Mouse (Mus musculus) kidney, adult 2 months (tissue): ENCODE measurements at regions not wholly inside any gene's neighbourhood (a gene's known extent, or its start where the extent isn't known, plus 50 kb on each side); places are given as distances from the start of the nearest gene placed in this dataset.

ENCODE experiments used
- CTCF ChIP-seq: fragments of 200-500 bp; conservative IDR thresholded peaks from 2 replicates; pipeline ENCODE4 v1.5.1; 2011; ENCODE audit warnings: low read depth, mild to moderate bottlenecking, control low read depth, low read length, moderate library complexity, mixed read lengths; ENCODE audit not compliant: insufficient read depth, insufficient read length
- POLR2A ChIP-seq: fragments of 200-500 bp; IDR thresholded peaks from one replicate; pipeline ENCODE4 v1.6.1; 2011; ENCODE audit warnings: low read depth, low read length, control low read depth

GRCm38 (mm10) chr13:16645311-16645710 is 633.7 kb downstream of the Inhba start:
- TF ChIP-seq POLR2A (no peak), CTCF (no peak)
